Mouse (Mus musculus) liver, postnatal 0 days (tissue): ENCODE data around the gene 1700016K19Rik.

ENCODE experiments used
- CTCF ChIP-seq: sonication (generic); IDR thresholded peaks from 2 replicates; pipeline ENCODE4 v1.5.1; 2016; ENCODE audit warnings: antibody characterized with exemption, low read depth
- EP300 ChIP-seq: IDR thresholded peaks from 2 replicates; pipeline ENCODE4 v1.6.1; 2016; ENCODE audit warnings: antibody characterized with exemption, low read depth, mild to moderate bottlenecking

DNA sequence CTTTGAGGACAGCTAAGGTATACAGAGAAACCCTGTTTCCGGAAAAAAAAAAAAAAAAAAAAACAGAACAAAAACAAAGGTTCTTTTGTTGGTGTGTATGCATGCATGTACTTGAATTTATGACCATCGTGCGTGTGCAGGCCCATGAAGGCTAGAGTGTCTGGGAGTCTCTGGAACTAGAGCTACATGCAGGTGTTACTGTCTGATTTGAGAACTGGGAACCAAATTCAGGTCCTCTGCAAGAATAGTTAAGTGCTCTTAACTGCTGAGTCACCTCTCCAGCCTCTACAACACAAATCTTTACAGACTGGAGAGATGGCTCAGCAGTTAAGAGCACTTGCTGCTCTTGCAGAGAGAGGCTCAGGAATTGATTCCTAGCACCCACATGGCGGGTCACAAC is 16.1 kb downstream of the 1700016K19Rik start:
- TF ChIP-seq EP300 (no peak), CTCF (no peak)
